Mouse (Mus musculus) adrenal gland, postnatal 14 days (tissue): Measurements from ENCODE around the gene Olfr1418. TPM values are rescaled to one million over a fixed set of nuclear protein-coding genes. Genes with fewer than 3 reads are reported as not detected.

Experiments
- DNase-seq: peaks from one replicate; pipeline ENCODE4 v3.0.0; 2021; ENCODE audit warnings: mixed read lengths
- total RNA-seq: library from RNA; stranded (reverse); gene quantifications from 2 replicates; pipeline ENCODE4 v1.2.3, GENCODE M21; 2021

Olfr1418 gene
- total RNA-seq, 1 experiment from 2014 or later = not detected

- DNase-seq = no peak
Measured at GRCm38 (mm10) chr19:11810003-11810758, 50.7 kb downstream of the Olfr1418 start.

DNA sequence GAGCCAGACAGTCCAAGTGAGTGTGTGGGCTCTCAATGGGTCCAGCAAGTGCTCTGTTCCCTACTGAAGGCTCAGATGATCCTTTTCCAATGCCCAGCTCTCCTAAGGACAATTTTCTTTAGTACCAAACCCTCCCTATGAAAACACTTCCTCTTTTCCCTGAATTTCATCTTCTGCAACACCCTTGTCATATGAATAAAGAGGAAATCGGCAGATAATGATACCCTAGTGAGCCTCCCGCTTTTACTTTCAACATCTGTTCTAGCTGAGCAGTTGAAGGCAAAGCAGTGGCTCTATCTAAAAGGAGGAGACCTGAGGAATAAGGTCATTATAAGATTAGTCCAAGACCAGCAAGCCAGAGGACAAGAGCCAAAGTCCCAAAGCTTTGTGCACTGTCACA, 52.4 kb downstream of the Olfr1418 start:
- no peak for DNase-seq

DNA sequence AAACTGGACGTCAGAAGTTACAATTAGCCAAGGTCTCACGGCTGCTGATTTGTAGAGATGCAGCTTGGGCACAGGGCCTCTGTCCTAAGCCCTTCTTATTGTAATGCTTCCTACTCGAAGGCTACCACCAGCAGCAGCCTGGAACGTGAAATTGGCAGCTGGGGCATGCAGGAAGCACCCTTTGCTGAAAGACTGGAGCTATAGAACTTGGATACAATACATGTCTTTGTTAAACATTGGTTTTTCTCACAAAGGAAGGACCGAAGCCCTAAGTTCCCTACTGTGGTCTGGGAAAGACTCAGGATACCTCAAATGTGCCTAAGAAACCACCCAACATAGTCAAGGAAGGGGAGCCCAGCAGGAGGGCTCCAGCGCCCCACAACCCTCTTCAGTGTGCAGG, 53.0 kb downstream of the Olfr1418 start:
- no peak for DNase-seq

- DNase-seq = no peak
Measured at GRCm38 (mm10) chr19:11807251-11807650, 53.6 kb downstream of the Olfr1418 start.

DNA sequence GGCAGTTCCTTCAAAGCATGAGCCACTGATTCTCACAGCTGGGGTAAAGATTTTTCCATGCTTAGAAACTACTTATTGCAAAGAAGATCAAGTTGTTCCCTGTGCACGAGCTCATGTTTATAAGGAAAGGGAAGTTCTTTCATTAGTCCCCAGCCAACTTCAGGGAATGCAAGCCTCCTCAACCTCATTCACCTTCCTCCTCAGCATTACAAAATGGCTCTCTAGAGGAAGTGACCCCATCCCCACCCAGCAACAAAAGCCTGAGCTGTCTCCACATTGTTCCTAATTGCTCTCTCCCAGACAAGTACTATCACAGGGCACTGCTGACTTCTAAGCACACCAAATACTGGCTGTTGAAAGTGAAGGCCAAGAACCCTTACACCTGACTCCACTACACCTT, 56.4 kb downstream of the Olfr1418 start:
- DNase-seq = no peak

Other genes starting within 250 kb of the Olfr1418 start
- not detected in 2 replicates for gene Ms4a2, start 237.3 kb downstream of the Olfr1418 start, total RNA-seq
- not detected in 2 replicates for gene Ms4a3, start 220.2 kb downstream of the Olfr1418 start, total RNA-seq
- not detected in 2 replicates for gene Oosp2, start 200.5 kb downstream of the Olfr1418 start, total RNA-seq
- gene Oosp1, start 169.9 kb downstream of the Olfr1418 start, total RNA-seq = 1.7 and 1.9 TPM in 2 replicates
- not detected in 2 replicates for gene Oosp3, start 164.0 kb downstream of the Olfr1418 start, total RNA-seq
- not detected in 2 replicates for gene Gif, start 113.5 kb downstream of the Olfr1418 start, total RNA-seq
- 76.5 and 79.8 TPM in 2 replicates for gene Mrpl16, start 90.7 kb downstream of the Olfr1418 start, total RNA-seq
- 8.0 and 10.1 TPM in 2 replicates for gene Stx3, start 41.7 kb downstream of the Olfr1418 start, total RNA-seq
- gene Olfr1417, start 21.8 kb downstream of the Olfr1418 start, total RNA-seq = not detected in 2 replicates
- gene Olfr1419, start 14.0 kb upstream of the Olfr1418 start, total RNA-seq = not detected in 2 replicates
- not detected in 2 replicates for gene Olfr1420, start 25.5 kb upstream of the Olfr1418 start, total RNA-seq
- gene Patl1, start 51.3 kb upstream of the Olfr1418 start, total RNA-seq = 30.2 and 31.7 TPM in 2 replicates
- gene Osbp, start 104.9 kb upstream of the Olfr1418 start, total RNA-seq = 63.9 and 65.6 TPM in 2 replicates
- not detected in 2 replicates for gene Olfr1423, start 180.3 kb upstream of the Olfr1418 start, total RNA-seq
- gene Olfr1424, start 201.6 kb upstream of the Olfr1418 start, total RNA-seq = not detected in 2 replicates
- not detected in 2 replicates for gene Olfr1425, start 216.7 kb upstream of the Olfr1418 start, total RNA-seq
- gene Olfr1426, start 230.9 kb upstream of the Olfr1418 start, total RNA-seq = not detected in 2 replicates
- not detected in 2 replicates for gene Olfr1427, start 242.3 kb upstream of the Olfr1418 start, total RNA-seq